Mouse (Mus musculus) hindbrain, embryonic 12.5 days (tissue): ENCODE results near the gene Rpl22l1. TPM values are rescaled to one million over a fixed set of nuclear protein-coding genes. Genes with fewer than 3 reads are reported as not detected.

ENCODE experiments used
- ATAC-seq: fragments of 200-750 bp; cut with Nextera tagmentation; 2 replicates; pipeline ENCODE4 v1.8.0; 2017; ENCODE audit warnings: moderate TSS enrichment; ENCODE audit not compliant: low FRiP score
- H3K27ac ChIP-seq: fragments of 300-500 bp; sonication (generic); 2 replicates; pipeline ENCODE4 v1.5.1; 2016; ENCODE audit warnings: mild to moderate bottlenecking
- H3K27me3 ChIP-seq: fragments of 300-500 bp; sonication (generic); 2 replicates; pipeline ENCODE4 v1.6.1; 2016; ENCODE audit warnings: mild to moderate bottlenecking
- H3K36me3 ChIP-seq: fragments of 300-500 bp; sonication (generic); 2 replicates; pipeline ENCODE4 v1.6.1; 2016; ENCODE audit warnings: mild to moderate bottlenecking
- H3K4me1 ChIP-seq: fragments of 300-500 bp; sonication (generic); 2 replicates; pipeline ENCODE4 v1.6.1; 2016
- H3K4me2 ChIP-seq: fragments of 300-500 bp; sonication (generic); replicated peaks from 2 replicates; pipeline ENCODE4 v1.6.1; 2016; ENCODE audit warnings: mild to moderate bottlenecking
- H3K4me3 ChIP-seq: fragments of 300-500 bp; sonication (generic); 2 replicates; pipeline ENCODE4 v1.5.1; 2016; ENCODE audit warnings: mild to moderate bottlenecking
- H3K9ac ChIP-seq: fragments of 300-500 bp; sonication (generic); 2 replicates; pipeline ENCODE4 v1.6.1; 2016; ENCODE audit warnings: mild to moderate bottlenecking, moderate library complexity
- H3K9me3 ChIP-seq: fragments of 300-500 bp; sonication (generic); replicated peaks from 2 replicates; pipeline ENCODE4 v1.6.1; 2016; ENCODE audit warnings: mild to moderate bottlenecking
- whole genome bisulfite sequencing: fragments of 180-500 bp; shearing (Covaris S2); methylation state at CpG from one replicate; pipeline ENCODE4 v1.1.7; 2016; 5-methylcytosine and 5-hydroxymethylcytosine counted together
- polyA plus RNA-seq: library from polyadenylated mRNA; unstranded; fragments of >200 nt; fragmentation: Nextera tagmentation; extraction: Ambion mirVana; gene quantifications from 2 replicates; pipeline ENCODE4 v1.2.1, GENCODE M21; 2016

Rpl22l1 gene
- polyA plus RNA-seq, 1 experiment from 2014 or later = 365 TPM

- H3K27ac ChIP-seq = no peak overlapping the region
- H3K36me3 ChIP-seq = no peaks in the 10 kb centered on the region
- H3K4me2 ChIP-seq = peak overlapping the region; percentile 83
- 20% methylated on average over 14 of the region's 14 CpGs for WGBS
- H3K9ac ChIP-seq = peak overlapping the region; percentile 69
- ATAC-seq = no peak
- no peaks in the 10 kb centered on the region for H3K9me3 ChIP-seq
- peak overlapping the region; percentile 59 for H3K4me3 ChIP-seq
- H3K4me1 ChIP-seq = peaks cover 6% of the 10 kb centered on the region; the same call in 1 of the 2 replicates
- no peaks in the 10 kb centered on the region; the same call in 1 of the 2 replicates for H3K27me3 ChIP-seq
Observed at GRCm38 (mm10) chr3:28781848-28782247, 23.4 kb upstream of the Rpl22l1 start.

DNA sequence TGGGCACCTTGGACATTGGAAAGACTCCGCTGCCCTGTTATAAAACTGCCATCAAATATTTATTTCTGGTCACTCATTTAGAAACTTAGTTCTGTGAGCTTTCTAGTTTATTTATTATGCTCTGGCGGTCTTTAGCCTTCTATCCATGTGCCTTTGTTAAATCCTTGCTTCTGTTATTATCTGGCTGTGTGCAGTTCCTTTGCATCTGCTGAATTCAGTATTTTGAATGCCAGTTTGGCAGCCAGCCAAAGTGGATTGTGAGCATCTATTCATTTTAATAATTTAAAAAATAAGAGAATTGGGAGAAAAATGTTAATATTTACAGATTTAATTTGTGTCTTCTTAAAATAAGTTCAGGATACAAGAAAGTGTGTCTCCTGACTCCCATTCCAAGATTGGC is 21.1 kb upstream of the Rpl22l1 start:
- no peak overlapping the region for H3K4me2 ChIP-seq

DNA sequence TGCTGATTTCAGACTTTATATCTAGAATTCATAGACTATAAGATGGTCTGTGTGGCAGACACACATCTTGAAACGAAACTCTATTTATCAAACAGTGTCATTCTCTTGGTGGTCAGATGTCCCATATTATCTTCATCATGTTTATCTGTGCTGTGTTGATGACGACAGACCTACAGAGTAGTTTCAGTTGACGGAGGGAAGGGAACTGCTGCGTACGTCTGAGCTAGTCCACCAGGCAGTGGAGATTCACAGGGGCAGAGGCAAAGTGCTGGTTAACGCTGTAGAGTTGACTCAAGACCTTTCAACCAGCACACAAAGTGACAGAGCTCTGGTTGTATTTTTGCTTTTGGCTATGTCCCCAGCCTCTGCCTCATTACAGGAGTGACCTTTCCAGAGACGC is 10.4 kb upstream of the Rpl22l1 start:
- Histone ChIP-seq H3K27me3 (no peaks in the 10 kb centered on the region), H3K27ac (no peak overlapping the region), H3K9ac (no peak overlapping the region), H3K4me2 (no peak overlapping the region), H3K36me3 (no peaks in the 10 kb centered on the region), H3K4me3 (no peak overlapping the region), H3K9me3 (no peaks in the 10 kb centered on the region), H3K4me1 (no peaks in the 10 kb centered on the region)
- WGBS = 92% methylated on average over 7 of the region's 7 CpGs
- no peak for ATAC-seq

More for the DNA sequence above, 21.1 kb upstream of the Rpl22l1 start:
- peaks cover 6% of the 10 kb centered on the region; the same call in 1 of the 2 replicates for H3K4me1 ChIP-seq
- ATAC-seq = no peak
- no peak overlapping the region for H3K9ac ChIP-seq
- WGBS = 87% methylated on average over 2 of the region's 2 CpGs
- no peaks in the 10 kb centered on the region; the same call in 1 of the 2 replicates for H3K27me3 ChIP-seq
- H3K27ac ChIP-seq = no peak overlapping the region
- H3K4me3 ChIP-seq = no peak overlapping the region
- H3K36me3 ChIP-seq = no peaks in the 10 kb centered on the region
- no peaks in the 10 kb centered on the region for H3K9me3 ChIP-seq

- H3K27ac ChIP-seq = no peak overlapping the region
- no peak overlapping the region for H3K4me3 ChIP-seq
- no peaks in the 10 kb centered on the region for H3K27me3 ChIP-seq
- peaks cover 23% of the 10 kb centered on the region for H3K36me3 ChIP-seq
- no peak overlapping the region for H3K4me2 ChIP-seq
- no peaks in the 10 kb centered on the region for H3K9me3 ChIP-seq
- ATAC-seq = no peak
- peaks cover 11% of the 10 kb centered on the region for H3K4me1 ChIP-seq
- H3K9ac ChIP-seq = no peak overlapping the region
- WGBS = 94% methylated on average over 4 of the region's 4 CpGs
Observed at GRCm38 (mm10) chr3:28808039-28808643, 2.9 kb downstream of the Rpl22l1 start.

GRCm38 (mm10) chr3:28811441-28811840 is 6.2 kb downstream of the Rpl22l1 start:
- Histone ChIP-seq H3K36me3 (peaks cover 23% of the 10 kb centered on the region), H3K27me3 (no peaks in the 10 kb centered on the region), H3K4me1 (peaks cover 4% of the 10 kb centered on the region; the same call in 1 of the 2 replicates), H3K9me3 (no peaks in the 10 kb centered on the region), H3K27ac (no peak overlapping the region), H3K9ac (no peak overlapping the region), H3K4me3 (no peak overlapping the region), H3K4me2 (no peak overlapping the region)
- 76% methylated on average over 4 of the region's 4 CpGs for WGBS
- ATAC-seq = no peak

- Histone ChIP-seq H3K9me3 (no peaks in the 10 kb centered on the region), H3K27ac (no peak overlapping the region), H3K4me3 (no peak overlapping the region), H3K4me1 (no peaks in the 10 kb centered on the region), H3K27me3 (no peaks in the 10 kb centered on the region), H3K9ac (no peak overlapping the region), H3K4me2 (no peak overlapping the region), H3K36me3 (0 out of 2 replicates have a peak, but pooled peaks cover 4% of the 10 kb centered on the region)
- WGBS = 11% methylated on average over 4 of the region's 4 CpGs
- no peak for ATAC-seq
Observed at GRCm38 (mm10) chr3:28814361-28814760, 9.1 kb downstream of the Rpl22l1 start.

GRCm38 (mm10) chr3:28816010-28816540 is 10.8 kb downstream of the Rpl22l1 start:
- WGBS = 77% methylated on average over 4 of the region's 4 CpGs
- H3K36me3 ChIP-seq = no peaks in the 10 kb centered on the region
- no peak overlapping the region for H3K4me2 ChIP-seq
- H3K9me3 ChIP-seq = no peaks in the 10 kb centered on the region
- no peak overlapping the region for H3K27ac ChIP-seq
- no peaks in the 10 kb centered on the region for H3K4me1 ChIP-seq
- ATAC-seq = no peak
- H3K4me3 ChIP-seq = no peak overlapping the region
- no peaks in the 10 kb centered on the region for H3K27me3 ChIP-seq
- no peak overlapping the region for H3K9ac ChIP-seq

GRCm38 (mm10) chr3:28826272-28826671 is 21.0 kb downstream of the Rpl22l1 start:
- Histone ChIP-seq H3K27me3 (no peaks in the 10 kb centered on the region), H3K9ac (no peak overlapping the region), H3K4me1 (no peaks in the 10 kb centered on the region), H3K9me3 (no peaks in the 10 kb centered on the region), H3K4me3 (no peak overlapping the region), H3K4me2 (no peak overlapping the region), H3K27ac (no peak overlapping the region), H3K36me3 (no peaks in the 10 kb centered on the region)
- 88% methylated on average over 1 of the region's 1 CpGs for WGBS
- no peak for ATAC-seq

- Histone ChIP-seq H3K4me2 (no peak overlapping the region), H3K27me3 (no peaks in the 10 kb centered on the region), H3K4me1 (no peaks in the 10 kb centered on the region), H3K36me3 (no peaks in the 10 kb centered on the region), H3K4me3 (no peak overlapping the region), H3K9ac (no peak overlapping the region), H3K9me3 (no peaks in the 10 kb centered on the region), H3K27ac (no peak overlapping the region)
- no peak for ATAC-seq
- WGBS = 89% methylated on average over 2 of the region's 2 CpGs
Observed at GRCm38 (mm10) chr3:28827605-28828004, 22.4 kb downstream of the Rpl22l1 start.

DNA sequence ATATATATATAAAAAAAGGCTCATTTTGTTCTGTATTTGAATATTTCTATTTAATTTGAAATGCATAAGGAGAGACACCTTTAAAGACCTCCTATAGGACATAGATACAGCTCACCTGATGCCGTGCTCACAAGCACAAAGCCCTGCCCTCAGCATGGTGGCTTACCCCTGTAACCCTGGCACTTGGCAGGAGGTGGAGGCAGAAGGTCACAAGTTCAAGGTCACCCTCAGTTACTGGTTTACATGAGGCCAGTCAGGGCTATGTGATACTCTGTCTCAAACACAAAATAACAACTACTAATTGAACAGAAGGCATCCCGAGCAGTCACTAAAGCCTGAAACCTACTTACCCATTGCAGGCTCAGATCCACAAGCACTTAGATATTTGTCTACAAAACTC is 24.2 kb downstream of the Rpl22l1 start:
- Histone ChIP-seq H3K9me3 (no peaks in the 10 kb centered on the region), H3K9ac (no peak overlapping the region), H3K36me3 (no peaks in the 10 kb centered on the region), H3K4me3 (no peak overlapping the region), H3K4me1 (no peaks in the 10 kb centered on the region), H3K27ac (no peak overlapping the region), H3K27me3 (no peaks in the 10 kb centered on the region), H3K4me2 (no peak overlapping the region)
- no peak for ATAC-seq
- WGBS = 93% methylated on average over 2 of the region's 2 CpGs

- no peaks in the 10 kb centered on the region for H3K9me3 ChIP-seq
- WGBS = 79% methylated on average over 2 of the region's 2 CpGs
- ATAC-seq = no peak
- no peak overlapping the region for H3K9ac ChIP-seq
- no peak overlapping the region for H3K27ac ChIP-seq
- H3K4me2 ChIP-seq = no peak overlapping the region
- no peaks in the 10 kb centered on the region for H3K27me3 ChIP-seq
- H3K36me3 ChIP-seq = no peaks in the 10 kb centered on the region
- H3K4me1 ChIP-seq = peaks cover 1% of the 10 kb centered on the region; the same call in 1 of the 2 replicates
- H3K4me3 ChIP-seq = no peak overlapping the region
Observed at GRCm38 (mm10) chr3:28836796-28837371, 31.6 kb downstream of the Rpl22l1 start.

DNA sequence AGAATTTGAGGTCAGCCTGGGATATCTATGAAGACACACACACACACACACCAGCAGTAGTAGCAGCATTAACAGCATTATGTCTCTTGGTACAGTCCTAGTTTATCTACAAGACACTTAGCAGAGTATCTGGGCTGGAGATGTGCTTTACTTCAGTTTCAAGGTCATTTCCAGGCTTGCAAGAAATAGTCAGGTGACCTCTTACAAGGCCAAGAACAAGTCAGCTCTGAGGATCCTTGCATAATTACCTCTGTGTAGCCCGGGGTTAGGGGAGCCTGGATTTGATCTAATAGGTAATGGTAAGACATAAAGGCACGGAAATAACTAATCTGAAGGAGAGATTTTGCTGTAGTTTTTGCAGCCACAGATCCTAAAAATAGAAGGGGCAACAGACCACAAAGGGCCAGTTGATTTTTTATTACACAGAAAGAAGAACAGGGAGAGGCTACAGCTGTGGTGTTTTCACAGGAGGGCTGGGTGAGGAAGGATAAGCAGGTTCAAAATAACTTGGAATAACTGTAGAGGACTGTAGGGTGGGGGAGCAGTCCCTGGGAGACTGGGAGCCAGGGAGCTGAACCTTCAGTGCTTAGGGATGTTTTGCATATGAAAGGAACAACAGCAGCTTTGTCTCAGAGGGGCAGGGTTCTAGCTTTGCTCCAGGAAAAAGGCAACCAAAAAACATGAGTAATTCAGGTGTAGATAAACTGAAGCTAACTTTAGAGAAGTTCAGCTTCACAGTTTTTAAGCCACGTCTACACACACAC is 36.8 kb downstream of the Rpl22l1 start:
- H3K9ac ChIP-seq = no peak overlapping the region
- no peaks in the 10 kb centered on the region for H3K36me3 ChIP-seq
- H3K4me3 ChIP-seq = no peak overlapping the region
- H3K27me3 ChIP-seq = no peaks in the 10 kb centered on the region
- no peaks in the 10 kb centered on the region for H3K9me3 ChIP-seq
- 39% methylated on average over 3 of the region's 3 CpGs for WGBS
- peaks cover 9% of the 10 kb centered on the region for H3K4me1 ChIP-seq
- no peak overlapping the region for H3K4me2 ChIP-seq
- H3K27ac ChIP-seq = no peak overlapping the region
- no peak for ATAC-seq
